13 mouse cellular contexts compared by ENCODE assay signal in genomic region chr15:83530688-83531087, GRCm38 (mm10). TPM values are rescaled to one million over a fixed set of nuclear protein-coding genes. Genes with fewer than 3 reads are reported as not detected.
DNase-seq lines count a peak whose midpoint lies in the region; ATAC-seq and TF ChIP-seq lines count a peak whose summit lies in the region.
"Had no signal": no experiment of that assay in that cellular context is flagged by ENCODE, and none has a peak within 500 bp of the region (broad histone marks: within the 10 kb centered on the region; RNA-seq: fewer than 3 reads in every experiment).

No protein-coding gene starts in this region.

- DNase-seq in heart, postnatal 4 days = no peak
- DNase-seq in kidney, adult 8-10 months = peak; percentile 79 to 83
- DNase-seq in liver, postnatal 0 days = no peak
- no peak for DNase-seq in cerebellum, adult 9-11 months
- DNase-seq in adipocyte (ENCODE audit: low spot score) = no peak
- DNase-seq: cerebellum, adult 18-20 months; thymus, postnatal 36 days had no signal

- WGBS in heart, embryonic 12.5 days = 79% methylated on average over 6 of the region's 6 CpGs
- 77% methylated on average over 6 of the region's 6 CpGs for WGBS in heart, embryonic 13.5 days
- 40% methylated on average over 6 of the region's 6 CpGs for WGBS in liver, postnatal 0 days (ENCODE audit: insufficient replicate concordance)

- TF ChIP-seq EP300 in liver, postnatal 0 days (IDR thresholded peaks at IDR 0.05; ENCODE audit: low read depth) = no peak

- peaks cover 68% of the 10 kb centered on the region for H3K4me1 ChIP-seq in heart, embryonic 12.5 days (replicated peaks)
- peaks cover 78% of the 10 kb centered on the region for H3K4me1 ChIP-seq in heart, embryonic 13.5 days
- peaks cover 36% of the 10 kb centered on the region for H3K4me1 ChIP-seq in liver, postnatal 0 days (ENCODE audit: insufficient read depth)

- no peak for ATAC-seq in heart, embryonic 12.5 days (ENCODE audit: insufficient number of reproducible peaks, low FRiP score)
- no peak for ATAC-seq in heart, embryonic 13.5 days (ENCODE audit: extremely low read depth, insufficient number of reproducible peaks, low FRiP score, low TSS enrichment)
- ATAC-seq in liver, postnatal 0 days = peak; percentile 31; the same call in 1 of the 2 replicates
- no peak for ATAC-seq in monocyte, adult 5-6 weeks (replicated peaks; ENCODE audit: insufficient number of reproducible peaks, low FRiP score, low TSS enrichment, poor library complexity, severe bottlenecking)
- ATAC-seq: forebrain, embryonic 15.5 days had no signal

- no peak for TF ChIP-seq CTCF in liver, postnatal 0 days (IDR thresholded peaks at IDR 0.05; ENCODE audit: low read depth)

- H3K9ac ChIP-seq in heart, embryonic 12.5 days = no peak overlapping the region
- no peak overlapping the region for H3K9ac ChIP-seq in heart, embryonic 13.5 days
- H3K9ac ChIP-seq in liver, postnatal 0 days (replicated peaks) = no peak overlapping the region
- H3K9ac ChIP-seq: embryonic facial prominence, embryonic 12.5 days; forebrain, embryonic 15.5 days had no signal

- no peaks in the 10 kb centered on the region for H3K27me3 ChIP-seq in heart, embryonic 12.5 days (replicated peaks)
- 0 out of 2 replicates have a peak, but pooled peaks cover 8% of the 10 kb centered on the region for H3K27me3 ChIP-seq in heart, embryonic 13.5 days (replicated peaks)
- peaks cover 31% of the 10 kb centered on the region for H3K27me3 ChIP-seq in liver, postnatal 0 days (ENCODE audit: insufficient read depth, low read length)

- no peaks in the 10 kb centered on the region for H3K9me3 ChIP-seq in heart, embryonic 12.5 days (replicated peaks)
- no peaks in the 10 kb centered on the region for H3K9me3 ChIP-seq in heart, embryonic 13.5 days
- H3K9me3 ChIP-seq in liver, postnatal 0 days (ENCODE audit: low read length) = no peaks in the 10 kb centered on the region
- H3K9me3 ChIP-seq: embryonic facial prominence, embryonic 12.5 days; forebrain, embryonic 15.5 days had no signal

- H3K27ac ChIP-seq in heart, embryonic 12.5 days (ENCODE audit: poor library complexity, severe bottlenecking) = peak overlapping the region; percentile 54; the same call in 1 of the 2 replicates
- H3K27ac ChIP-seq in heart, embryonic 13.5 days (replicated peaks) = peak overlapping the region; percentile 78
- peak overlapping the region; percentile 69 for H3K27ac ChIP-seq in liver, postnatal 0 days (ENCODE audit: low read depth)
- H3K27ac ChIP-seq: embryonic facial prominence, embryonic 12.5 days; forebrain, embryonic 15.5 days; layer of hippocampus, adult 2 months had no signal

- H3K36me3 ChIP-seq in heart, embryonic 12.5 days = peaks cover 27% of the 10 kb centered on the region
- H3K36me3 ChIP-seq in heart, embryonic 13.5 days = peaks cover 22% of the 10 kb centered on the region
- no peaks in the 10 kb centered on the region for H3K36me3 ChIP-seq in liver, postnatal 0 days (replicated peaks; ENCODE audit: insufficient read depth, low read length)
- H3K36me3 ChIP-seq: embryonic facial prominence, embryonic 12.5 days; forebrain, embryonic 15.5 days had no signal

- H3K4me3 ChIP-seq in heart, embryonic 12.5 days = no peak overlapping the region
- no peak overlapping the region for H3K4me3 ChIP-seq in heart, embryonic 13.5 days
- H3K4me3 ChIP-seq in liver, postnatal 0 days (ENCODE audit: low read depth, low read length) = no peak overlapping the region
- H3K4me3 ChIP-seq: embryonic facial prominence, embryonic 12.5 days; forebrain, embryonic 15.5 days; layer of hippocampus, adult 2 months had no signal

- H3K4me2 ChIP-seq in heart, embryonic 12.5 days = no peak overlapping the region
- no peak overlapping the region for H3K4me2 ChIP-seq in heart, embryonic 13.5 days
- H3K4me2 ChIP-seq in liver, postnatal 0 days (ENCODE audit: low read depth, low read length) = no peak overlapping the region
- H3K4me2 ChIP-seq: embryonic facial prominence, embryonic 12.5 days; forebrain, embryonic 15.5 days had no signal

RNA-seq across cellular contexts. Expression of gene Bik, which starts 4.0 kb away (rescaled TPM):
- polyA plus RNA-seq in heart, embryonic 12.5 days (2016; fragmentation: Nextera tagmentation; extraction: Ambion mirVana) = 31.2 and 35.4 TPM in 2 replicates
- total RNA-seq in heart, postnatal 4 days (2021) = 10 to 100 TPM; 22.8 to 28.0 TPM
- polyA plus RNA-seq in heart, embryonic 13.5 days (2015; fragmentation: Nextera tagmentation; extraction: Ambion mirVana) = 31.2 and 31.8 TPM in 2 replicates
- polyA plus RNA-seq in liver, postnatal 0 days (2015; fragmentation: Nextera tagmentation; extraction: Ambion mirVana) = 6.2 and 6.4 TPM in 2 replicates
- not detected in 3 replicates for total RNA-seq in monocyte, adult 5-6 weeks (2017)
- total RNA-seq: layer of hippocampus, adult 2 months had no signal

RNA-seq across cellular contexts. Expression of gene Ttll1, which starts 20.0 kb away (rescaled TPM):
- 24.5 and 25.4 TPM in 2 replicates for polyA plus RNA-seq in heart, embryonic 12.5 days (2016; fragmentation: Nextera tagmentation; extraction: Ambion mirVana)
- 10 to 100 TPM; 20.7 to 24.3 TPM for total RNA-seq in heart, postnatal 4 days (2021)
- 21.5 and 22.1 TPM in 2 replicates for polyA plus RNA-seq in heart, embryonic 13.5 days (2015; fragmentation: Nextera tagmentation; extraction: Ambion mirVana)
- polyA plus RNA-seq in liver, postnatal 0 days (2015; fragmentation: Nextera tagmentation; extraction: Ambion mirVana) = 2.7 and 3.2 TPM in 2 replicates
- 5.0 to 6.9 TPM (median 5.2 TPM) in 3 replicates for total RNA-seq in monocyte, adult 5-6 weeks (2017)

RNA-seq across cellular contexts. Expression of gene Tspo, which starts 32.7 kb away (rescaled TPM):
- polyA plus RNA-seq in heart, embryonic 12.5 days (2016; fragmentation: Nextera tagmentation; extraction: Ambion mirVana) = 119 and 125 TPM in 2 replicates
- total RNA-seq in heart, postnatal 4 days (2021) = 10 to 100 TPM; 78.3 to 85.3 TPM
- 139 and 150 TPM in 2 replicates for polyA plus RNA-seq in heart, embryonic 13.5 days (2015; fragmentation: Nextera tagmentation; extraction: Ambion mirVana)
- 168 and 183 TPM in 2 replicates for polyA plus RNA-seq in liver, postnatal 0 days (2015; fragmentation: Nextera tagmentation; extraction: Ambion mirVana)
- total RNA-seq in monocyte, adult 5-6 weeks (2017) = 34.9 to 79.7 TPM (median 46.3 TPM) in 3 replicates

RNA-seq across cellular contexts. Expression of gene Mcat, which starts 32.9 kb away (rescaled TPM):
- 34.4 and 34.8 TPM in 2 replicates for polyA plus RNA-seq in heart, embryonic 12.5 days (2016; fragmentation: Nextera tagmentation; extraction: Ambion mirVana)
- total RNA-seq in heart, postnatal 4 days (2021) = 10 to 100 TPM; 33.0 to 34.4 TPM
- polyA plus RNA-seq in heart, embryonic 13.5 days (2015; fragmentation: Nextera tagmentation; extraction: Ambion mirVana) = 29.6 and 32.6 TPM in 2 replicates
- 20.0 and 20.5 TPM in 2 replicates for polyA plus RNA-seq in liver, postnatal 0 days (2015; fragmentation: Nextera tagmentation; extraction: Ambion mirVana)
- 1.1 to 13.5 TPM (median 4.1 TPM) in 3 replicates for total RNA-seq in monocyte, adult 5-6 weeks (2017)

Comparison
In these comparisons a context has a peak if more than half of its experiments do, and no peak if none do; other contexts are left out.
1. DNase-seq: peak in kidney, adult 8-10 months (2 of 2); none in heart, postnatal 4 days (single experiment), liver, postnatal 0 days (single experiment), cerebellum, adult 9-11 months (single experiment) and adipocyte (single experiment).
2. Peak in every context shown above with its lines, with median percentiles within 50 percentile points of each other: H3K27ac ChIP-seq.